Mouse (Mus musculus) CH12.LX (cell line): ENCODE measurements around the gene Scmh1.

Source experiments
- CTCF ChIP-seq, 2 experiments: IDR thresholded peaks in 1 of 2; conservative IDR thresholded peaks in 1 of 2; 2 replicates each; pipeline ENCODE4 v1.5.1; 2011 to 2012; ENCODE audit warnings: low read depth in 2 of 2, low read length in 2 of 2, improper control_type of control experiment in 1 of 2, inconsistent platforms in 1 of 2, mild to moderate bottlenecking in 1 of 2, moderate library complexity in 1 of 2
- MAX ChIP-seq: IDR thresholded peaks from 2 replicates; pipeline ENCODE4 v1.6.1; 2011; ENCODE audit warnings: low read length, improper control_type of control experiment
- POLR2A ChIP-seq: IDR thresholded peaks from 2 replicates; pipeline ENCODE4 v1.6.1; 2011; ENCODE audit warnings: low read depth, mild to moderate bottlenecking, improper control_type of control experiment, low read length
- UBTF ChIP-seq: IDR thresholded peaks from 2 replicates; pipeline ENCODE4 v1.6.1; 2012; ENCODE audit warnings: low read depth, mild to moderate bottlenecking, inconsistent platforms, low read length, improper control_type of control experiment, moderate library complexity

DNA sequence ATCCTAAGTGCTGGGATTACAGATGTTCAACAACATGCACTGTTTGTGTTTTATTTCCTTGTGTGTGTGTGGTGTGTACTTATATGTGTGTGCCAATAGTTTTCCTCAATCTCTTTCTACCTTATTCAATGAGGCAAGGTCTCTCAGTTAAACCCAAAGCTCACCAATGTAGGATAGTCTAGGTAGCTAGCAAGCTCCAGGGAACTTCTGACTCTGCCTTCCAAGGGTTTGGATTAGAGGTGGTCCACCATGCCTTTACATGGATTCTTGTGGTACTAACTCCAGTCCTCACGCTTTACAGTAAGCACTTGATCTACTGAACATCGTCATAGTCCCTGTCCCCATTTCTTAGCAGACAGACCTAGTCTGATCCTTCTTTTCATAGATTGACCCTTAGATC, 109.3 kb downstream of the Scmh1 start:
- TF ChIP-seq CTCF (conservative IDR thresholded peaks at IDR 0.05 in 1 of 2, IDR thresholded peaks at IDR 0.05 in 1 of 2; ENCODE audit: low read depth in 2 of 2, low read length in 2 of 2), result no peak
- TF ChIP-seq UBTF, result no peak
- TF ChIP-seq POLR2A, result no peak
- no peak for TF ChIP-seq MAX
